Mouse (Mus musculus): Measurements from ENCODE around the gene Psma6. TPM values are rescaled to one million over a fixed set of nuclear protein-coding genes. Genes with fewer than 3 reads are reported as not detected.

Gene Psma6
- polyA plus RNA-seq, 1 experiment from 2014 or later = 290 TPM

DNA sequence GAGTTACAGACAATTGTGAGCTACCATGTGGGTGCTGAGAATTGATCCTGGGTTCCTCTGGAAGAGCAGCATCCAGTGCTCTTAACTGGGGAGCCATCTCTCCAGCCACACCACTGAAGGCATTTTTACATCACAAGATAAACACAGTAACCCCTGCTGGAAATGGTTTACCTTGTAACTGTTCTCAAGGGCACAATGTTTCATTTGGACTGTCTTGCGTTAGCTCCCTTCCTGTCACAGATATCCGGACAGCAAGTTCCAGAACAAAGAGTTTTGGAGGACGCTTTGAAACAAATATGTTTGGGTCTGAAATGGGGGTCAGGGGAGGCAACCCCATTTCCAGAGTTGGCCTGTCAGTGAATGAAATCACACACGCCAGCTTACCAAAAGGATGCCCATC, 61.6 kb downstream of the Psma6 start:
- Histone ChIP-seq H3K27me3 (replicated peaks) (no peaks in the 10 kb centered on the region), H3K27ac (no peak overlapping the region), H3K4me3 (no peak overlapping the region), H3K4me1 (peaks cover 24% of the 10 kb centered on the region; the same call in 1 of the 2 replicates), H3K9ac (no peak overlapping the region), H3K36me3 (no peaks in the 10 kb centered on the region), H3K9me3 (replicated peaks) (no peaks in the 10 kb centered on the region), H3K4me2 (no peak overlapping the region)
- WGBS (ENCODE audit: insufficient replicate concordance) = 69% methylated on average over 4 of the region's 4 CpGs
- no peak for ATAC-seq

DNA sequence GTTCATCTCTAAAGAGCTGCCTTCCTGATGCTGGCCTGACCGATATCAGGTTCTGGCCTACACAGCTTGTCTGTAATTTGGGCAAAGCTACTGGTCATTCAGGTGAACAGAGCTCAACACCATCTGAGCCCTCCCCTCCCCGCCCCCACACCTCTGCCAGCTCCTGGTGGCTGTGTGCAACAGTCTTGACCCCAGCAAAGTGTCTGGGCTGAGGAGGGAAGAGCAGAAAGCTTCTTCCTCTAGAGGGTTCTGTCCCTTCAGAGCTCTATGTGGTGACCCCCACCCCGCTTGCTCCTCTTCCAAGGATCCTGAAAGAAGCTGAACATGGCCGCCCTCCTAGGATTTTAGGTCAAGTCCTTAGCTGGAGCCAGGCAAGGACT, 62.3 kb downstream of the Psma6 start:
- no peak overlapping the region for H3K4me2 ChIP-seq
- no peaks in the 10 kb centered on the region for H3K9me3 ChIP-seq (replicated peaks)
- H3K4me3 ChIP-seq = no peak overlapping the region
- H3K27me3 ChIP-seq (replicated peaks) = no peaks in the 10 kb centered on the region
- peaks cover 24% of the 10 kb centered on the region; the same call in 1 of the 2 replicates for H3K4me1 ChIP-seq
- H3K9ac ChIP-seq = no peak overlapping the region
- ATAC-seq = 0 out of 2 replicates have a peak, but pooled peaks have one; percentile 2
- WGBS (ENCODE audit: insufficient replicate concordance) = 76% methylated on average over 4 of the region's 4 CpGs
- peak overlapping the region; percentile 58 for H3K27ac ChIP-seq
- H3K36me3 ChIP-seq = no peaks in the 10 kb centered on the region

DNA sequence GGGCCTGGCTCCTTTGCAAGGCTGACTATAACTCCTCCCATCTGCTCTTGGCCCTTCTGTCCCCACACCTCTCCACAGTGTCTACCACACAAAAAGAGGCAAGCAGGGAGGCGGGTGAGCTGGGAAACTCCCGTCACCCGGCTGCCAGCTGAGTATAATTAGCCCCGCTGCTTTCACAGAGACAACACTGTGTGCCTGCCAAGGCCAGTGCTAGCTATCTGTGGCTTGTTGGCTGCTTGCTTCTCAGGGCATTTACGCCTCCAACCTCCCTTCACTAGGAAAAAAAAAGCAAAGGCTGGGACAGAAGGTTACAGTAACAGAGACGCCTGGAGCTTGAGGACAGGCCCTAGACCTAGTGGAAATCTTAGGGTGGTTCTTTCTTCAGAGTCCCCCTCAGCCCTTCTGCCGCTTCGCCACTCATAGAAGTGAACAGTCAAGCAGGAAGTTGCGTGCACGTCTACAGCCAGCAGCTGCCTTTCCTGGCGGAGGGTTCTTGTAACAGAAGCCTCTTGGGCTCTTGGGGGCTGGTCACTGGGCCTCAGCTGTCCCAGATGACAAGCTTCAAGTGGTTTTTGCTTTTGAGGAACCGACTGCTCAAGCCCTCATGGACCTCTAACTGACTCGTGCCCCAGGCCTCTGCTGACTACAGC, 62.8 kb downstream of the Psma6 start:
- WGBS (ENCODE audit: insufficient replicate concordance) = 28% methylated on average over 13 of the region's 13 CpGs
- Histone ChIP-seq H3K9ac (no peak overlapping the region), H3K27me3 (replicated peaks) (no peaks in the 10 kb centered on the region), H3K27ac (peak overlapping the region; percentile 58), H3K4me1 (peaks cover 24% of the 10 kb centered on the region; the same call in 1 of the 2 replicates), H3K4me2 (no peak overlapping the region), H3K4me3 (no peak overlapping the region), H3K9me3 (replicated peaks) (no peaks in the 10 kb centered on the region), H3K36me3 (no peaks in the 10 kb centered on the region)
- ATAC-seq = peak; percentile 39; the same call in 1 of the 2 replicates

DNA sequence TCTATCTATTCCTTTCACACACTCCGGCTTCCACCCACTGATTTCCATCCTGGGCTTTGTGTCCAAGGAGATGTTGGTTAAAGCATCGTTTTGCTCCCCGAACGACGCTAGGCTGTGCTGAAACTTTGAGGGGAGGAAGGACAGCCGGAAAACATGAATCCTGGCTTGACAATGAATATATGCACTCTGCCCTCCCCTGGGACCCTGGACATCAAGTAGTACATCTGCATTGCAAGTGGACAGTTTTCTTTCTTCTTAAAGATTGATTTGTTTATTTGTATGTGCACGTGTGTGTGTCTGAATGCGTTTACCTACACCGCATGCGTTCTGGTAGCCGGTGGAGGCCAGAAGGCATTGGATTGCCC, 63.4 kb downstream of the Psma6 start:
- H3K4me3 ChIP-seq = no peak overlapping the region
- H3K9me3 ChIP-seq (replicated peaks) = no peaks in the 10 kb centered on the region
- WGBS (ENCODE audit: insufficient replicate concordance) = 49% methylated on average over 11 of the region's 11 CpGs
- ATAC-seq = no peak
- no peak overlapping the region for H3K4me2 ChIP-seq
- H3K27ac ChIP-seq = peak overlapping the region; percentile 58; the same call in 1 of the 2 replicates
- H3K36me3 ChIP-seq = no peaks in the 10 kb centered on the region
- no peak overlapping the region for H3K9ac ChIP-seq
- peaks cover 24% of the 10 kb centered on the region; the same call in 1 of the 2 replicates for H3K4me1 ChIP-seq
- no peaks in the 10 kb centered on the region for H3K27me3 ChIP-seq (replicated peaks)

DNA sequence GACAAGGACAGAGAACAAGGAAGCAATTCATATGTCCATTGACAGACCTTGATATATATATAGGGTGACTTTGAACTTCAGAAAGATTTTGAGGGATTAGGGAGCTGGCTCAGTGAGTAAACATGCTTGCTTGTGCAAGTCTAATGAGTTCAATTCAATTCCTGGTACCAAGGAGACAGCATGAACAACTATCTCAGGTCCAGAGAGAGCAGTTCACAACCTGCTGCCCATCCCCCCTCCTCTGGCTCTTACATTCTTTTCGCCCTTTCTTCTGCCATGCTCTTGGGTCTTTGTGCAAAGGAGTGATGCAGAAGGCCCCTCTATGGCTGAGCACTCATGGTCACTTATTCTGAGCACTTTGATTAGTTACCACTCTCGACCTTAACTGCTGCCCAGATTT, 64.4 kb downstream of the Psma6 start:
- H3K27ac ChIP-seq = no peak overlapping the region
- no peak overlapping the region for H3K4me3 ChIP-seq
- no peaks in the 10 kb centered on the region for H3K36me3 ChIP-seq
- no peak overlapping the region for H3K9ac ChIP-seq
- H3K9me3 ChIP-seq (replicated peaks) = no peaks in the 10 kb centered on the region
- 57% methylated on average over 2 of the region's 2 CpGs for WGBS (ENCODE audit: insufficient replicate concordance)
- no peaks in the 10 kb centered on the region for H3K27me3 ChIP-seq (replicated peaks)
- peaks cover 18% of the 10 kb centered on the region; the same call in 1 of the 2 replicates for H3K4me1 ChIP-seq
- H3K4me2 ChIP-seq = no peak overlapping the region
- ATAC-seq = no peak

DNA sequence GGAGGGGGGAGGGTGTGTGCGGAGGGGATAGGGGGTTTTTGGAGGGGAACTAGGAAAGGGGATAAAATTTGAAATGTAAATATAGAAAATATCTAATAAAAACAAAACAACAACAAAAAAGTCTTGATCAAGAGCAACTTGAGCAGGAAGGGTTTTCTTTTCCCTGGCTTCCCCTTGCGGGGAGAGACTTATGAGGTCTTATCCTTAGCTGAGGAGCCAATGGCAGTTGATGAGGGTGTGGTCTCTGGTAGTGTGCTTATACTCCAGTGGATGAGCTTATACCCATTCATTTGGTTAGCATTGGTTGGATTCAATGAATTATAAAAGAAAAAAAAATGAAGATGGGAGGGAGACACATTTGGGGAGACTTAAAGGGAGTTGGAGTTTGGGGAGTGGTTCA, 65.0 kb downstream of the Psma6 start:
- H3K4me1 ChIP-seq = peaks cover 17% of the 10 kb centered on the region; the same call in 1 of the 2 replicates
- H3K27ac ChIP-seq = no peak overlapping the region
- H3K4me3 ChIP-seq = no peak overlapping the region
- WGBS (ENCODE audit: insufficient replicate concordance) = 73% methylated on average over 2 of the region's 2 CpGs
- H3K27me3 ChIP-seq (replicated peaks) = no peaks in the 10 kb centered on the region
- no peak for ATAC-seq
- H3K4me2 ChIP-seq = no peak overlapping the region
- H3K36me3 ChIP-seq = no peaks in the 10 kb centered on the region
- no peak overlapping the region for H3K9ac ChIP-seq
- no peaks in the 10 kb centered on the region for H3K9me3 ChIP-seq (replicated peaks)

DNA sequence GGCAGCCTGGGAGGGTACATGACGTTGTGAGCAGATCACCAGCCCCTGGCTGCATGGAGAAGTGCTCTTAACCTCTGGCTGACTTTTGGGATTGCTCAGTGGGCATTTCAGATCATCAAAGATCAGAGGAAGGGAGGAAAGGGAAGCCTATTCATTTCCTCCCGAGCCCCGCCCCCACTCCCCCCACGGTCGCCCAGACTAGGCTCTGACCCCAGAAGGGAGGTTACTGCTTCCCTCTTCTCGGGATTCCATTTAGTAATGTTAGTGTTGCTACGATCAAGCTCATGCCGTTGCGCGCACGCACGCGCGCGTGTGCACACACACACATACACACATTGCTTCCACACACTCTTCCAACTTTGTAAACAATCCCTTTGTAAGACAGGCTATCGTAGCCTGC, 66.4 kb downstream of the Psma6 start:
- Histone ChIP-seq H3K9me3 (replicated peaks) (no peaks in the 10 kb centered on the region), H3K4me1 (peaks cover 17% of the 10 kb centered on the region; the same call in 1 of the 2 replicates), H3K4me2 (peak overlapping the region; percentile 8; the same call in 1 of the 2 replicates), H3K9ac (no peak overlapping the region), H3K4me3 (no peak overlapping the region), H3K27me3 (replicated peaks) (no peaks in the 10 kb centered on the region), H3K36me3 (no peaks in the 10 kb centered on the region), H3K27ac (no peak overlapping the region)
- 47% methylated on average over 16 of the region's 16 CpGs for WGBS (ENCODE audit: insufficient replicate concordance)
- ATAC-seq = no peak

DNA sequence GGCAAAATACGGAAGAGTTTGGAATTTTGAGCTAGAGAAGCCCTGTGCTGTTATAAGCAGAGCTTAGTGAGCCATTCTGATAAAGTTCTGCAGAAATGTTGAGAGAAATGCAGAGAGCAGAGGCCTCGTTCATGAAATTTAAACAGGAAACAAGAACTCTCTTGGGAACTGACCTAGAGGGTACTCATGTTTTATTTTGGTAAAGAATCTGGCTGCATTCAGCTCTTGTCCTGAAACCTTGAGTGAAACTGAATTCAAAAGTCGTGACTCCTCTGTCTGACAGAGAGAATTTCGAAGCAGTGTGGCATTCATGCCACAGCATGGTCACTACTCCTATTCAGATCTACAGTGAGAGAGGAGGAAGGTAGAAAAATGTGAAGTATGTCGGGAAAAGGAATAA, 68.8 kb downstream of the Psma6 start:
- Histone ChIP-seq H3K4me2 (no peak overlapping the region), H3K4me3 (no peak overlapping the region), H3K27me3 (replicated peaks) (no peaks in the 10 kb centered on the region), H3K9me3 (replicated peaks) (no peaks in the 10 kb centered on the region), H3K27ac (0 out of 2 replicates have a peak overlapping the region, but pooled peaks have one; percentile 33), H3K9ac (no peak overlapping the region), H3K36me3 (no peaks in the 10 kb centered on the region), H3K4me1 (peaks cover 6% of the 10 kb centered on the region; the same call in 1 of the 2 replicates)
- WGBS (ENCODE audit: insufficient replicate concordance) = 59% methylated on average over 5 of the region's 5 CpGs
- no peak for ATAC-seq

DNA sequence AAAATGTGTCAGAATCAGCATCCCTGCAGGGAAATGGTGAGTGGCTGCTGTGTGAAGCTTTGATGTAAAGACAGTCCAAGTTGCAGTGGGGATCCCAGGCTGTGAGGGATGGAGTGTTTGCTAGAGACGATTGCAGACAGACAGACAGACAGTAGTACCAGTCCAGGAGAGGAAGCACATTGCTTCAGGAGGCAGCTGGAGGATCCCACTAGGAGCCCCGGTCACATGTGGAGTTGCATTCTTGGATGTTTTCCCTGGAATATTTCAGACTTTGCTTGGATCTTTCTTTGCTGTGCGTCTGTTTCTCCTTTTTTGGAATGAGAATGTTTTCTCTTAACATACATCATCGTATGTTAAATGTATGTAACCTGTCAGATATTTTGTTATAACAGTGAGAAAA, 69.9 kb downstream of the Psma6 start:
- peaks cover 6% of the 10 kb centered on the region; the same call in 1 of the 2 replicates for H3K4me1 ChIP-seq
- no peak overlapping the region for H3K9ac ChIP-seq
- H3K27me3 ChIP-seq (replicated peaks) = no peaks in the 10 kb centered on the region
- H3K27ac ChIP-seq = no peak overlapping the region
- no peak overlapping the region for H3K4me2 ChIP-seq
- 58% methylated on average over 4 of the region's 4 CpGs for WGBS (ENCODE audit: insufficient replicate concordance)
- no peaks in the 10 kb centered on the region for H3K36me3 ChIP-seq
- no peak for ATAC-seq
- H3K4me3 ChIP-seq = no peak overlapping the region
- H3K9me3 ChIP-seq (replicated peaks) = no peaks in the 10 kb centered on the region

DNA sequence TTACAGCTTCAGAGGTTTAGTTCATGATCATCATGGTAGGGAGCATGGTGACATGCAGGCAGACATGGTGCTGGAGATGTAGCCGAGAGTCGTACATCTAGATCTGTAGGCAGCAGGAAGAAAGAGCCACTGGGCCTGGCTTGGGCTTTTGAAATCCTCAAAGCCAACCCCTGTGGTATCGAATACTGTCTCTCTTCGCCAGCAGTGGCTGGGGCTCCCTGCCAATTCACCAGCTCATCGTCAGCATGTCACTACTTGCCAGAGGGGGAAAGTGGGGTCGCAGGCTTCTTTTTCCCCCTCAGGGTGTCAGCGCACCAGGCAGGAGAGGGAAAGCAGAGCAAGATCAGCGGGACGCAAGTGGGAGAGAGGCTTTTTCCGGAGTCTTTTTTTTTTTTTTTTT, 71.2 kb downstream of the Psma6 start:
- Histone ChIP-seq H3K4me1 (peaks cover 2% of the 10 kb centered on the region; the same call in 1 of the 2 replicates), H3K9ac (no peak overlapping the region), H3K27ac (no peak overlapping the region), H3K4me2 (no peak overlapping the region), H3K4me3 (no peak overlapping the region), H3K9me3 (replicated peaks) (no peaks in the 10 kb centered on the region), H3K36me3 (no peaks in the 10 kb centered on the region), H3K27me3 (replicated peaks) (no peaks in the 10 kb centered on the region)
- WGBS (ENCODE audit: insufficient replicate concordance) = 73% methylated on average over 9 of the region's 10 CpGs
- ATAC-seq = no peak

DNA sequence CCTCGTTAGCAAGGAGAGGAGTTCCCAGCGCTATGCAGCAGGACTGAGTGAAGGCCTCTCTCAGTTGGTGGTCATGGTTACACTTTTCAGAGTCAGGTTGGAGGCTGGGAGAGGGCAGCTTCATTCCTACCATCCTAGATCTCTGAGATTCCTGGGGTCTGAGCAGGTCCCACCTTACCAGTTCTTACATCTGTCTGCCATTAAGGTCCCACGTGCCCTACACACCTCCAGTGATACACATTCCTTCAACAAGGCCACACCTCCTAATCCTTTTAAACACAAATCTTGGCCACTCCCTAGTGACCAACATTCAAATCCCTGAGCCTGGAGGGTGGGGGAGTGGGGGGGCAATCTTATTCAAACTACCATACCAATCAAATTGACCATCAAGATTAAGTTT, 72.1 kb downstream of the Psma6 start:
- H3K36me3 ChIP-seq = no peaks in the 10 kb centered on the region
- H3K4me3 ChIP-seq = no peak overlapping the region
- H3K27ac ChIP-seq = no peak overlapping the region
- no peak overlapping the region for H3K9ac ChIP-seq
- WGBS (ENCODE audit: insufficient replicate concordance) = 67% methylated on average over 3 of the region's 3 CpGs
- no peak for ATAC-seq
- no peak overlapping the region for H3K4me2 ChIP-seq
- H3K27me3 ChIP-seq (replicated peaks) = no peaks in the 10 kb centered on the region
- no peaks in the 10 kb centered on the region for H3K9me3 ChIP-seq (replicated peaks)
- no peaks in the 10 kb centered on the region for H3K4me1 ChIP-seq

DNA sequence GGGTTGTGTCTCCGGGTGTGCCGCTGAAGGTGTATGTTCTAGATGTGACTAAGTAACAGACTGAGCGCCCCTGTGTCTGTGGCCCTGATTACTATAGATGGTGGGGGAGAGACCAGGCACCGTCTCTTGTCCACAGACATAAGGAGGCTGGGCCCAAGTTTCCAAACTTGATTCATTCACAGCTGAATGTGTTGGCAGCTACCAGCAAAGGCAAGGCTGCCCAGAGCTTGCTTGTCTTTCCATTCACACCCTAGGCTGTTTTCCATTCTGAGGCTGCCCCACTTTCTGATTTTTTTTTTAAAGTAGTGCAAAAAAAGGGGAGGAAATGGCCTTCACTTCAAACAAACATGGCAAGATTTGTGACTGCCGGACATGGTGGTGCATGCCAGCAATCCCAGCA, 72.9 kb downstream of the Psma6 start:
- H3K4me2 ChIP-seq = no peak overlapping the region
- H3K27ac ChIP-seq = no peak overlapping the region
- no peak for ATAC-seq
- no peak overlapping the region for H3K9ac ChIP-seq
- 74% methylated on average over 5 of the region's 5 CpGs for WGBS (ENCODE audit: insufficient replicate concordance)
- H3K9me3 ChIP-seq (replicated peaks) = no peaks in the 10 kb centered on the region
- H3K36me3 ChIP-seq = no peaks in the 10 kb centered on the region
- no peak overlapping the region for H3K4me3 ChIP-seq
- no peaks in the 10 kb centered on the region for H3K27me3 ChIP-seq (replicated peaks)
- no peaks in the 10 kb centered on the region for H3K4me1 ChIP-seq

DNA sequence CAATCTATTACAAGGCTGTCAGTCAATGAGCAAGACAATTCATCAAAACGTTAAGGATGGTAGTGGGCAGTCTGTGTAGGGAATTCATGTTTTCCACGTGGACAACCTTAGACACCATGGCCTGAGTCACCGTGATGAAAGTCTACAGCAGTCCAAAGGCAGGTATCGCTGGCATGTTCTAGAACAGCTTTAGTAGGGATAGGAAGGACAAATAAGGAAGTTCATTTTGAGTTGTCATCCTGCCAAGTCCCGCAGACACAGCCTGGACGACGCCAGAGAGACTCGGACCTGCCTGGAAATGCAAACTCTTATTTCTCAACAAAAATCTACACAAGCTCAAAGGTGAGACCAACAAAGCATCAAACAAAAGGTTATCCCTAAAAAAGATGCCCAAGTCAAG, 75.7 kb downstream of the Psma6 start:
- Histone ChIP-seq H3K4me3 (no peak overlapping the region), H3K9ac (no peak overlapping the region), H3K9me3 (replicated peaks) (no peaks in the 10 kb centered on the region), H3K4me2 (no peak overlapping the region), H3K36me3 (no peaks in the 10 kb centered on the region), H3K27ac (no peak overlapping the region), H3K4me1 (no peaks in the 10 kb centered on the region), H3K27me3 (replicated peaks) (no peaks in the 10 kb centered on the region; the same call in 1 of the 2 replicates)
- no peak for ATAC-seq
- WGBS (ENCODE audit: insufficient replicate concordance) = 54% methylated on average over 8 of the region's 8 CpGs

All from liver, embryonic 12.5 days (tissue).